In genomic region chr4:54904641-54905040, GRCm38 (mm10) we compare ENCODE assay signal across 16 mouse cellular contexts.
"Had no signal": no experiment of that assay in that cellular context is flagged by ENCODE, and none has a peak within 500 bp of the region (broad histone marks: within the 10 kb centered on the region; RNA-seq: fewer than 3 reads in every experiment).

No protein-coding gene starts in this region.

- DNase-seq: kidney, postnatal 4 days; liver, postnatal 0 days; lung, embryonic 14.5 days; right cerebral cortex, adult 18-20 months; right cerebral cortex, postnatal 14 days; spleen, adult 18-20 months; thymus, postnatal 25 days had no signal

- H3K27ac ChIP-seq: limb, embryonic 10.5 days; limb, embryonic 13.5 days; liver, embryonic 14.5 days; macrophage; midbrain, embryonic 12.5 days; midbrain, embryonic 15.5 days; neural tube, embryonic 12.5 days; neural tube, embryonic 15.5 days; stomach, embryonic 15.5 days had no signal

- H3K4me3 ChIP-seq: limb, embryonic 10.5 days; limb, embryonic 13.5 days; midbrain, embryonic 12.5 days; midbrain, embryonic 15.5 days; neural tube, embryonic 12.5 days; neural tube, embryonic 15.5 days; stomach, embryonic 15.5 days had no signal
